Mouse (Mus musculus): ENCODE measurements at regions not wholly inside any gene's neighbourhood (a gene's known extent, or its start where the extent isn't known, plus 50 kb on each side); places are given as distances from the start of the nearest gene placed in this dataset.
"Not testable (repeated sequence)": the region's sequence is repeated elsewhere in the genome, so short reads cannot be mapped to it uniquely, and the experiment has no call there.

GRCm38 (mm10) chr8:126833006-126833405, 112.6 kb downstream of the Tomm20 start:
- DNase-seq = peak; percentile 79

GRCm38 (mm10) chr8:126832163-126832978, 113.3 kb downstream of the Tomm20 start:
- peak; percentile 56 for DNase-seq

- no peak for DNase-seq
These were observed 114.1 kb downstream of the Tomm20 start for GRCm38 (mm10) chr8:126831312-126832162.

DNA sequence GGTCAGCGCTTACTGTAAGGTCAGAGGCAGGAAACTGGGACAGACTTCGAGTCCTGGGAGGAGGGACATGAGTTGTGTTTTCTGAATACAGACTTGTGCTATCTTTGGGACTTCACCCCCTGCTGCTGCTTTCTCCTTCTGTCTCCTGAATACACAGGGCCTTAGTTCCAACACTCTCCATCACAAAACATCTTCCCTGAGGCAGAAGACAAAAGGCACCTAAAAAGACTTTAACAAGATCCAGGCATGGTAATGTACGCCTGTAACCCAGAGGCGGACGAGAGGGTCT, 115.5 kb downstream of the Tomm20 start:
- DNase-seq = no peak

DNA sequence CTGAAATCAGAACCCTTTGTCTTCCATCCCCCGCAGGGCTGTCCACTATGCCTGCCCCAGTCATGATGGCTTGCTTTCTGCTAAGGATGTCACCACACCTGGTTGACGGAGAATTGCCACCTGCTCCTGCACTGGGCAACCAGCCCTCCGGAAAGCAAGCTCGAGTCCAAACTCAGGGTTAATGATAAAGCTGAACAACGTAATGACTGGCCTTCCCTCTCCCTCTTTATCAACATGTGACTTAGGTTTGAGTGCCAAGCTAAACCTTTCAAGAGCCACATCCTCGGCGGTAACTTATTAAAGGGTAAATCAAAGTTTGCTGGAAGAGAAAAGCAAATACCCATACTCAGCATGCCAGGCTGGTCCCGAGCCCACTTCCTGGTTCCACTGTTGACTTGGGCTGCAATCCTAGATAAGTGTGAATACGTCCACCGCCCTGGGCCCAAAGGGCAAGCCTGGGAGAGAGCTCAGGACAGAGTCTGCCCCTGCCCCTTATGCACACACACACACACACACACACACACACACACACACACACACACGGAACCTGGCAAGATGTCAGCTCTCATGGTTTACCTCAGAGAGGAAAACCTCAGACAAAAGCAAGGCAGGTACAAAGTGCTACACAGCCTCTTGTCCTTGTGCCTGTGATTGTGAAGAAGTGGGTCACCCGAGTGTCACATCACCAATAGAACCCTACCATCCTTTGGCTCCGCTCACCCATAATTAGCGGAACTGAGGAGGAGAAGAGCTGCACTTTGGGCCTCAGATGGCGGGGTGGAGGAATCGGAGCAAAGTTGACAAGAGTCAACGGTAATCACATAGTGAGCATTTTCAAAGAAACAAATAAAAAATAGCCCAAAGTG, 116.0 kb downstream of the Tomm20 start:
- DNase-seq = peak; percentile 96

DNA sequence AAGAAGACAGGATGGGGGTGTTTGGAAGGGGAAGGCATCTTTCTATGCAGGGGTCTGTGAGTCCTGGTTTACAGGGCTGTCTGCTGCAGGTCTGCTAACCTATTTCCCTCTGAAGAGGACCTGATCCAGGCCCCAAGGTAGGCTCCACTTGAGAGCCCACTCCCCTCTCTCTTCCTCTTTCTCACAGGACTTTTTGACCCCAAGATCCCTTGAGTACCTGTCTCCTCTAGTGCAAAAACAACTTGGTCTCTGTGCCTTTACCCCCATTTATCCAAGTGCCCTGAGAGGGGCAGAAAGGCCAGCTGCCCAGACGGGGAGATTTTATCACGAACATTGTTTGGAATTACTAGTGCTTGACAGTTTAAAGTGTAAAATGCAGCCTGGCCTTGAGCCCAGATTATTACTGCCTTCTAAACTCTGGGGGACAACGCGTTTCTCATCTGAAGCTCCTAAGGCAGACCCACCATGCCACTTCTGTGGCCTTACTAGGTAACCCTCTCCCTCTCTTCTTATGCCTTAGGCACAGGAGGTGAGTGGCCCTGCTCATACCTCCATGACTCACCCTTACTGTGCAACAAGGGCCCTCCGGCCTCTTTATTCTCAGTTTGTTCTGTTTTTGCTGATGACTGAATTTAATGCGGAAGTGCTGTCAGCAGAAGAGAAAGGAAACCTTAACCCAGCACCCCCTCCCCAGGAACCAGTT, 117.8 kb downstream of the Tomm20 start:
- DNase-seq = peak; percentile 76

- DNase-seq = peak; percentile 85
These were observed 119.0 kb downstream of the Tomm20 start for GRCm38 (mm10) chr8:126826328-126827285.

- DNase-seq = peak; percentile 68
These were observed 119.8 kb downstream of the Tomm20 start for GRCm38 (mm10) chr8:126825877-126826276.

GRCm38 (mm10) chr8:126824575-126825208, 121.0 kb downstream of the Tomm20 start:
- peak; percentile 90 for DNase-seq

GRCm38 (mm10) chr8:126822269-126822668, 123.4 kb downstream of the Tomm20 start:
- no peak for DNase-seq

DNA sequence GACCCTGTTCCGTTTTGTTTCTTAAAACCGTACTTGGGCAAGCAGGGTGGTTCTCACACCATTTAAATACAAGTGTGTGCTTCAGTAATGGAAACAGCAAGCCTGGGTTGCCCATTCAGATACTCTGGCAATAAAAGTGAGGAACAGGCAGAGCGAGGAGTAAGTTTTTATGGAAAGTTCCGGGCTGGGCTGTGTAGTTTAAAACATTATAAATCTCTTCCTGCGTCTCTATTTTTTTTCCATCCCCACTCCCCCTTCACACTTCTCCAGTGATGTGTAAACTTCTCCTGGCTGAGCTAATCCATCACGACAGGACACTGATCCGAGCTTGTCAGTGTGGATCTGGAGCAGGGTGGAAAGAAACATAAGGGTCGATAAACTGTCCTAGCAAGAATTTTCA, 124.4 kb downstream of the Tomm20 start:
- no peak for DNase-seq

DNA sequence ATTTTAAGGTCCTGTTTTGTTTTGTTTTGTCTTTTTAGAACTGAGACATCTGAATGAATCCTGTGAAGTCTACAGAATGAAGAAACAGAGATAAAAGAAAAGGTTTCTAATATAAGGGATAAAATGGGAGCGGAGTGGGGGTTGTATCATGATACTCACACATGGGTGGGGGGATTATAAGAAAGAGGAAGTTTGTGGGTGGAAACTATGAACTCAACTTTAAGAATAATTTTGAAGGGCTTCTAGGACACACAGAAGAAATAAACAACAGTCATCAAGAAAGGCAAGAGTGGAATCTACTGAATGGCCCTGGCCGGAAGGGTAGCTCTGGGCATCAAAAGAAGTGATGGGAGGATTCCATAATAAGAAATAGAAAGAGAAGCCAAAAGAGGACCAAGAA, 125.1 kb downstream of the Tomm20 start:
- no peak for DNase-seq

GRCm38 (mm10) chr8:126819261-126819660, 126.4 kb downstream of the Tomm20 start:
- no peak for DNase-seq

DNA sequence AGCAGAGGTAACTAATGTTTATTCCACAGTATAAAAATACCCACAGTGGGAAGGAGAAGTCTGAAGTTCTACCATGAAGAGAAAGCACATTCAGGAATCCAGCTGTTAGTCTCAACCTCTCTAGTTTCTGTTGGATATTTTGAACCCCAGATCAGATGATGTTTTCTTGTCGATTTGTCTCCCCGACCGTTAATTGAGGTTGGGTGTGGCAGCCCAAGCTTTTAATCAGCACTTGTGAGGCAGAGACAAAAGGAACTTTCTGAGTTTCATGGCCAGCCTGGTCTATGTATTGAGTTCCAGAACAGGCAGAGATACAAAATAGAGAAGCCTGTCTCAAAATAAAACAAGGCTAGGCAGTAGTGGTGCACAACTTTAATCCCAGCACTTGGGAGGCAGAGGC, 129.5 kb downstream of the Tomm20 start:
- no peak for DNase-seq

- DNase-seq = no peak
These were observed 131.2 kb downstream of the Tomm20 start for GRCm38 (mm10) chr8:126814427-126814826.

- no peak for DNase-seq
These were observed 132.0 kb downstream of the Tomm20 start for GRCm38 (mm10) chr8:126813621-126814020.

GRCm38 (mm10) chr8:126812777-126813176, 132.9 kb downstream of the Tomm20 start:
- DNase-seq = no peak

GRCm38 (mm10) chr8:126811358-126811757, 134.3 kb downstream of the Tomm20 start:
- DNase-seq = not testable (repeated sequence)

DNA sequence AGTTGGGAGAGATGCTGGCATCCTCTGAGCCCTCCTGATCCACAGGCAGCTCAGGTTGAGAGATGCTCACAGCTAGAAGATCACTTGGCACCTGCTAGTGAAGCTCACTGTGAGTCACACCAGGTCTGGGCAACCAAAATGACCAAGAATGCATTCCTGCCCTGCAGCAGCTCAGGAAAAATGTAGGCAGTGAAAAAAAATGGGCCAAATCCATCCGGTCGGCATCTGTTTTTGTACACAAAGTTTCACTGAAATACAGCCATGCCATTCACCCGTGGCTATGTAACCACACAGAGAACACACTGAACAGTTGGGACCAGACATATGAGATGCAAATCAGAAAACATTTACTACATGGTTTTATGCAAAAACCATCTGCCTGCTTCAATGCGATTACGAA, 135.1 kb downstream of the Tomm20 start:
- DNase-seq = no peak

- no peak for DNase-seq
These were observed 136.3 kb downstream of the Tomm20 start for GRCm38 (mm10) chr8:126809321-126809720.

DNA sequence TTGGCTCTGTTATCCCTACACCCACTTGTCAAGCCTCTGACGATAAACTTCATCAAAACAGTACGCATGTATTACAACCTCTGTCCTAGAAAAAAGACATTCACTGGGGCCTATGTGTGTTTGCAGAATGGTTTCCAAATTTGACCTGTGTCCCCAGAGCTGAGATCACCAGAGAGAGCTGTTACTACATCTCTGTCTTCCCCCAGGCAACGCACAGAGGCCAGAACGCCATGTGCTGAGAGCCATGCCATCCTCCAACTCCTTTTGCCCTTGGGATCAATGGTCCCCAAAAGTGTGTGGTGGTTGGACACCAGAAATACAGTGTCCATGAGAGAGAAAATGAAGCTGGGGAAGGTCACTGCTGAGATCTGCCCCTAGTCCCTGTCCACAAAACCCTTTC, 137.1 kb downstream of the Tomm20 start:
- no peak for DNase-seq

Measured in kidney, adult 11 months (tissue).